Mouse (Mus musculus): Measurements from ENCODE around the gene Ccnd1. TPM values are rescaled to one million over a fixed set of nuclear protein-coding genes. Genes with fewer than 3 reads are reported as not detected.
"Not testable (repeated sequence)": the region's sequence is repeated elsewhere in the genome, so short reads cannot be mapped to it uniquely, and the experiment has no call there.

Ccnd1 gene
- total RNA-seq, 2 experiments from 2014 or later: 3.8 to 5.9 TPM

DNA sequence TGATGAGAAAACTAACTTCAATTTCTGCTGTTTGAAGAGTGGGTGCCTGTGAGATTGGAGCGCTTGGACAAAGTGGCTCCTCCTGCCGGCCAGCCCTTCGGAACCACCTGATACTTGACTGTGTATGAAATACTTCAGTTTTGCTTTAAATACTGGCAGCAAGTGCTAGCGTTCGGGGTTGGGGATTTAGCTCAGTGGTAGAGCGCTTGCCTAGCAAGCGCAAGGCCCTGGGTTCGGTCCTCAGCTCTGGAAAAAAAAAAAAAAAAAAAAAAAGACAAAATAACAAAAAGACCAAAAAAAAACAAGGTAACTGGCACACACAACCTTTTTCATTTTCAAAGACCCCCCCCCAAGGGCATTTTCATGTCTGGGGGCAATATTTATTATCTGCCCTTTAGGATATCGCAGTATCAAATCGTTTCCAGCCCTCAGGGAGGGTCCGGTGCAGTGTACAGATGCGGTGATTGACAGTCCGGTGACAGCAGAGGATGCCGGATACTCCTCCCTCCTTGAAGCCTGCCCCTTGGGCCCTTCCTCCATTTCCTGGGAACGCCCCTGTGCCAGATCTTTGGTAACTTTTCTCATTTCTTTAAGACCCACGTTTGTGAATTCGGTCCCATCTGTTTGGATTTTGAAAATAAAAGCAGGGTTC lies 25.3 kb downstream of the Ccnd1 start:
- ATAC-seq (replicated peaks; ENCODE audit: low FRiP score, low TSS enrichment, poor library complexity, severe bottlenecking): peak; percentile 86

DNA sequence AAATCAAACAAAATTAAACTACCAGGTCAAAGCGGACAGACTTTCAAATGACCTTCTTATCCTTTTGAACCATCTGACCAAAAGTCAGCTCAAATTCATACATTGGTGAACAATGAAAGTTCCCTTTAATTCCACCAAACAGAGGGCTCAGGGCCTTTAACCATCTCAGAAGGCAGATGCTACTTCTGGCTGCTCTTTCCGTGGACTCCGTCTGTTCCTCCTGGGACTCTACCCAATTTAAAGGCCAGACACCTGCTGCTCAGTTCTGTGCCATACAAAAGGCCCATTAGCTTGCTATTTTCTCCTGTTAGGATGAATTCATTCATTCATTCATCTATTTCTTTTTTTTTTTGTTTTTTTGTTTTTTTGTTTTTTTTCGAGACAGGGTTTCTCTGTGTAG lies 26.8 kb downstream of the Ccnd1 start:
- ATAC-seq (replicated peaks; ENCODE audit: low FRiP score, low TSS enrichment, poor library complexity, severe bottlenecking): no peak

GRCm38 (mm10) chr7:144911121-144911520 lies 28.6 kb downstream of the Ccnd1 start:
- no peak for ATAC-seq (replicated peaks; ENCODE audit: low FRiP score, low TSS enrichment, poor library complexity, severe bottlenecking)

GRCm38 (mm10) chr7:144908705-144909104 lies 31.0 kb downstream of the Ccnd1 start:
- ATAC-seq (replicated peaks; ENCODE audit: low FRiP score, low TSS enrichment, poor library complexity, severe bottlenecking): no peak

DNA sequence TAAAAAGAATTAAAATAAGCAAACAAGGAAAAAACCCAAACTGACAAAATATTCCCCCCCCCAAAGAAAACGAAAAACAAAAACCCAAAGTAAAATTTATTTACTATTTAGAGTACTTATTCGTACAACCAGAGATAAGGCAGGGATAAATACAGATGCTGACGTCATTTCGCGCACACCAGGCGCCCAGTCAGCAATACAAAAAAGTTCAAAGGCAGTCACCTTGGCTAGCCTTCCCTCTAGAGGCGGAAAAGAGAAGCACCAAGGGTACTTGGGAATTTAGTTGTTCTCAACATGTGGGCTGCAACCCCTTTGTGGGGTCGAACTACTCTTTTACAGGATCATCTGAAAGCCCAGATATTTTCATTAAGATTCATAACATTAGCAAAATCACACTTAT lies 31.9 kb downstream of the Ccnd1 start:
- peak; percentile 86 for ATAC-seq (replicated peaks; ENCODE audit: low FRiP score, low TSS enrichment, poor library complexity, severe bottlenecking)

GRCm38 (mm10) chr7:144906708-144907397 lies 32.9 kb downstream of the Ccnd1 start:
- ATAC-seq (replicated peaks; ENCODE audit: low FRiP score, low TSS enrichment, poor library complexity, severe bottlenecking): peak; percentile 82

GRCm38 (mm10) chr7:144905514-144905913 lies 34.2 kb downstream of the Ccnd1 start:
- ATAC-seq (replicated peaks; ENCODE audit: low FRiP score, low TSS enrichment, poor library complexity, severe bottlenecking): not testable (repeated sequence)

GRCm38 (mm10) chr7:144898506-144898905 lies 41.2 kb downstream of the Ccnd1 start:
- ATAC-seq (replicated peaks; ENCODE audit: low FRiP score, low TSS enrichment, poor library complexity, severe bottlenecking): no peak

DNA sequence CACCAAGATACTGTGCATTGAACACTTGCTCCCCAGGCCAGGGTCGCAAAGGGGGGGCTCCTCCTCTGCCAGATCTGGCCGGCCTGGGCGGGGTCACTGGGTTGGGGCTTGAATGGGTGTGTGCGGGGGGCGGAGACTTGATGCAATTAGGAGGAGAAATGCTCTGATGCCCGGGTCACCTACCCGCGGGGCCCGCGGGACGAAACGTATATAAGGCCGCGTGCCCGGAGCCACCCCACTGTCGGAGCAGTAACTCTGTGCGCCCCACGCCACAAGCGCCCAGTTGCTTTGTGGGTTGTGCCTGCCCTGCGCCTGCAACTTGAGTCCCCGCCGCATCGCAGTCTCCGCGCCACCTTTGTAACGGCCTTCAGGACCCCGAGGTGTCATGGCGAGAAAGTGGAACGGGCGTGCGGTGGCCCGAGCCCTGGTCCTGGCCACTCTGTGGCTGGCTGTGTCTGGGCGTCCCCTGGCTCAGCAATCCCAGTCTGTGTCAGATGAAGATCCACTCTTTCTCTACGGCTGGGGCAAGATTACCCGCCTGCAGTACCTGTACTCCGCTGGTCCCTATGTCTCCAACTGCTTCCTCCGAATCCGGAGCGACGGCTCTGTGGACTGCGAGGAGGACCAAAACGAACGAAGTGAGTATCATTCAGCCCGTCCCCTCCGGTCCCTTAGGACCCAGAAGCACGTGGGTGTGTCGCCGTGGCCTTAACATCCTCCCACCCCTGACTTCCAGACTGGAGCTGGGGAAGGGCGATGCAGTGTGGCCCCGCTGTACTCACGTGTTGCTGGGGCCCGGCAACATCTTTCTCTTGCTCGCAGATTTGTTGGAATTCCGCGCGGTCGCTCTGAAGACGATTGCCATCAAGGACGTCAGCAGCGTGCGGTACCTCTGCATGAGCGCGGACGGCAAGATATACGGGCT lies 43.2 kb downstream of the Ccnd1 start, which contains the start of gene Fgf15:
Gene Fgf15, plus strand, starts transcription at position 238 of the 925 bp plus-strand sequence.
- ATAC-seq (replicated peaks; ENCODE audit: low FRiP score, low TSS enrichment, poor library complexity, severe bottlenecking): peak; percentile 20; the same call in 1 of the 2 replicates

GRCm38 (mm10) chr7:144895305-144896111 lies 44.2 kb downstream of the Ccnd1 start:
- peak; percentile 78 for ATAC-seq (replicated peaks; ENCODE audit: low FRiP score, low TSS enrichment, poor library complexity, severe bottlenecking)

DNA sequence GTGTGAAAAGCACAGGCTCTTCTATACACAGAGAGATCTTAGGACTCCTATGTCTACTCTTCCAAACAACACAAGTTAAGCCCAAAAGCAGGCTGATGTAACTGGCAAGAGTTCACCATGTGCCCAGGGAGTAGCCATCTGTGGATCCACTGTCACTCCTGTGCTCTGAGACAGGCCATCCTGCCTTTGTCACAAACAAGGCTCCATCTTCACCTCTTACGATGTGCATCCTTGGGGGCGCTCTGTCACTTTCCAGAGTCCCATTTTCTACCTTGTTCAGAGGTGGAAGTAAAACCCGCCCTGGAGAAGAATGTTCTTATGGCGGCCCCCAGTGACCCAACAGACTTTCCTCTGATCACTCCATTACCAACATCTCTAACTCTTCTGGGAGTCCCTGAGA lies 45.0 kb downstream of the Ccnd1 start:
- no peak for ATAC-seq (replicated peaks; ENCODE audit: low FRiP score, low TSS enrichment, poor library complexity, severe bottlenecking)

DNA sequence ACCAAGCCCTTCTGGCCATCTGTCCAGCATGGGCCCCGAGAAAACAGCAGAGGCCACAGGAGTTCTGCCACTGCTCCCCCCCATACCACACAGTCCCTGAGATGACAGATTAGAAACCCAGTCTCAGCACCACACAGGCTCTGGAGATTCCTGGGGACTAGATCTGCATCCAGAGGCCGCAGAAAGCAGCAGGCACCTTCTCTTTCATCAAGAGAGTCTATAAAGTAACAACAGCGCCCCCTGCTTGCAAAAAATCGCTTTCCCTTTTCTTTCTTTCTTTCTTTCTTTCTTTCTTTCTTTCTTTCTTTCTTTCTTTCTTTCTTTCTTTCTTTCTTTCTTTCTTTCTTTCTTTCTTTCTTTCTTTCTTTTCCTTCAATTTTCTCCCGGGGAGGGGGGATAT lies 45.5 kb downstream of the Ccnd1 start:
- ATAC-seq (replicated peaks; ENCODE audit: low FRiP score, low TSS enrichment, poor library complexity, severe bottlenecking): no peak

GRCm38 (mm10) chr7:144892322-144892721 lies 47.4 kb downstream of the Ccnd1 start:
- no peak for ATAC-seq (replicated peaks; ENCODE audit: low FRiP score, low TSS enrichment, poor library complexity, severe bottlenecking)

- ATAC-seq (replicated peaks; ENCODE audit: low FRiP score, low TSS enrichment, poor library complexity, severe bottlenecking): no peak
These were observed 47.9 kb downstream of the Ccnd1 start for GRCm38 (mm10) chr7:144891863-144892262.

DNA sequence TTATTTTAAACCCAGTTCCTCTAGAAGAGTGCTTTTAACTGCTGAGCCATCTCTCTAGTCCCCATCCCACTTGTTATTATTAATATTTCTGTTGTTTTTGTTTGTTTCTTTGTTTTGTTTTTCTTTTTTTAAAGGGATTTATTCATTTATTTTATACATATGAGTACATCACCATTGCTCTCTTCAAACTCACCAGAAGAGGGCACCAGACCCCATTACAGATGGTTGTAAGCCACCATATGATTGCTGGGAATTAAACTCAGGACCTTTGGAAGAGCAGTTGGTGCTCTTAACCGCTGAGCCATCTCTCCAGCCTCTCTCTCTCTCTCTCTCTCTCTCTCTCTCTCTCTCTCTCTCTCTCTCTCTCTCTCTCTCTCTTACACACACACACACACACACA lies 49.1 kb downstream of the Ccnd1 start:
- not testable (repeated sequence) for ATAC-seq (replicated peaks; ENCODE audit: low FRiP score, low TSS enrichment, poor library complexity, severe bottlenecking)

DNA sequence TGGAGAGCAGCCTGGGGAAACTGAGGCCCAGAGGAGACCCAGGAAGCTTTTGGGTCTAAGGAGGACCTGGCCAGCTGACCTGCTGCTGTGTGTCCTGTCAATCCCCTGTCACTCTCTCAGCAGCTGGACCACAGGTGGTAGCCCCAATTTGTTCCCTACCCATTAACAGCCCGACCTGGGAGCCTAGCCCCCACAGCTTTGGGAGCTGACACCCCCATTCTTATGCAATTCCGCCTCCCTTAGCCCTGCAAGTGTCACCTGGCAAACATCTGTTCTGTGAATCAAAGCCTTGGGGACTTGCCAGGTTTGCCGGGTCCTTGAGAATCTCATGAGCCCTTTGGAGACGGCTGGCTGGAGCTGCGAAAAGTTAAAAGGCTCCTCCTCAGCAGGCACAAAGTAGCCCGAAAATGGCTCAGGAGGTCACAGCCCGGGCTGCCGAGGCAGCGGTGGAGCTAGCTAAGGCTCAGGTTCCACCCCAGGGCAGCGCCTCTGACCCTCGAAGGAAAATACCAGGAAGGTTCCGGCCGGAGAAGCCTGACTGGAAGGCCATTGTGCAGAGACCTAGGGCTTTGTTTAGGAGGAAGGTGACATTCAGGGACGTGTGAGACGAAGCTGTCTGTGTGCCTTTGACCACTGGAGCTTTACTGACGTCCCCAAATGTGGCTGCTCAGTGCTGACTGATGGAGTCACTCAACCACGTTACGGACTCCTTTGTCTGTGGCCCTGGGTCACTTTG lies 51.0 kb downstream of the Ccnd1 start:
- ATAC-seq (replicated peaks; ENCODE audit: low FRiP score, low TSS enrichment, poor library complexity, severe bottlenecking): no peak

DNA sequence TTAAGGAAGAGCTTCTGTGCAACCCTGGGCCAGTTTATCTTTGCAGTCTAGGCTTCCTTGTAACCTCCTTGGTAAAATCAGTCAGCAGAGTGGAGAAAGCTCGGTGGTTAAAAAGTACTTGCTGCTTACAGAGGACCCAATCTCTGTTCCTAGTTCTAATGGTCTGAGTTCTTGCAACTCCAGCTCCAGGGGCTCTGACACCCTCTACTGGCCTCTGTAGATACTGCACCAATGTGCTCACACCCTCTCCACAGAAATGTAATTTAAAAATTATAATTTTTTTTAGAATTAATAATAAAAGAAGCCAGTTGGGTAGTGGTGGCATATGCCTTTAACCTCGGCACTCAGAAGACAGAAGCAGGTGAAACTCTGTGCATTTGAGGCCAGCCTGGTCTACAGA lies 52.1 kb downstream of the Ccnd1 start:
- ATAC-seq (replicated peaks; ENCODE audit: low FRiP score, low TSS enrichment, poor library complexity, severe bottlenecking): 0 out of 2 replicates have a peak, but pooled peaks have one; percentile 63

GRCm38 (mm10) chr7:144883106-144883505 lies 56.6 kb downstream of the Ccnd1 start:
- no peak for ATAC-seq (replicated peaks; ENCODE audit: low FRiP score, low TSS enrichment, poor library complexity, severe bottlenecking)
